14 mouse cellular contexts compared by ENCODE assay signal in genomic region chr4:150724823-150725222, GRCm38 (mm10).
A peak's percentile ranks its signal among the peaks of the same experiment; 100 is the strongest.
DNase-seq lines count a peak whose midpoint lies in the region; ATAC-seq and TF ChIP-seq lines count a peak whose summit lies in the region.
"Had no signal": no experiment of that assay in that cellular context is flagged by ENCODE, and none has a peak within 500 bp of the region (broad histone marks: within the 10 kb centered on the region; RNA-seq: fewer than 3 reads in every experiment).

No protein-coding gene starts in this region.

- peak overlapping the region; percentile 26 for H3K4me2 ChIP-seq in lung, embryonic 15.5 days
- no peak overlapping the region for H3K4me2 ChIP-seq in midbrain, embryonic 16.5 days (ENCODE audit: low read length)
- H3K4me2 ChIP-seq: limb, embryonic 15.5 days; midbrain, embryonic 13.5 days had no signal

- peak; percentile 61 for DNase-seq in gastrocnemius, adult 2 months
- no peak for DNase-seq in gastrocnemius, adult 8-10 months (ENCODE audit: low spot score in 2 of 2)
- DNase-seq in ovary, adult 18-20 months (ENCODE audit: low spot score): peak; percentile 41
- no peak for DNase-seq in ovary, postnatal 14 days (ENCODE audit: low spot score)
- DNase-seq in right cerebral cortex, postnatal 4 days: no peak

- H3K9ac ChIP-seq in lung, embryonic 15.5 days: no peak overlapping the region
- no peak overlapping the region for H3K9ac ChIP-seq in midbrain, embryonic 16.5 days (ENCODE audit: low read depth, low read length)
- H3K9ac ChIP-seq: limb, embryonic 15.5 days; midbrain, embryonic 13.5 days had no signal

- H3K27ac ChIP-seq in gastrocnemius, adult 2 months: peak overlapping the region; percentile 24
- peak overlapping the region; percentile 92 for H3K27ac ChIP-seq in lung, embryonic 15.5 days
- no peak overlapping the region for H3K27ac ChIP-seq in midbrain, embryonic 16.5 days (ENCODE audit: low read length)
- H3K27ac ChIP-seq: hindbrain, embryonic 10.5 days; layer of hippocampus, adult 2 months; limb, embryonic 15.5 days; midbrain, embryonic 13.5 days had no signal

- H3K27me3 ChIP-seq in lung, embryonic 15.5 days: no peaks in the 10 kb centered on the region
- no peaks in the 10 kb centered on the region for H3K27me3 ChIP-seq in midbrain, embryonic 16.5 days (ENCODE audit: control insufficient read depth, insufficient read depth, low read depth, low read length)
- H3K27me3 ChIP-seq: limb, embryonic 15.5 days had no signal

- 22% methylated on average over 11 of the region's 11 CpGs for WGBS in lung, embryonic 15.5 days
- 87% methylated on average over 11 of the region's 11 CpGs for WGBS in midbrain, embryonic 16.5 days

- intact Hi-C loops in gastrocnemius, adult 2 months (cut with DNase I): no loop called here

- H3K4me3 ChIP-seq in gastrocnemius, adult 2 months: no peak overlapping the region
- H3K4me3 ChIP-seq in lung, embryonic 15.5 days: no peak overlapping the region
- no peak overlapping the region for H3K4me3 ChIP-seq in midbrain, embryonic 16.5 days (ENCODE audit: low read depth, low read length)
- H3K4me3 ChIP-seq: hindbrain, embryonic 10.5 days; layer of hippocampus, adult 2 months; limb, embryonic 15.5 days; midbrain, embryonic 13.5 days had no signal

- H3K4me1 ChIP-seq in lung, embryonic 15.5 days: peaks cover 48% of the 10 kb centered on the region
- H3K4me1 ChIP-seq in midbrain, embryonic 16.5 days (ENCODE audit: control insufficient read depth, insufficient read depth, low read length): peaks cover 1% of the 10 kb centered on the region

- H3K36me3 ChIP-seq in lung, embryonic 15.5 days: no peaks in the 10 kb centered on the region
- H3K36me3 ChIP-seq in midbrain, embryonic 16.5 days (ENCODE audit: control insufficient read depth, insufficient read depth, low read length): no peaks in the 10 kb centered on the region
- H3K36me3 ChIP-seq: limb, embryonic 15.5 days; midbrain, embryonic 13.5 days had no signal

- ATAC-seq in lung, embryonic 15.5 days (ENCODE audit: borderline replicate concordance, extremely low read depth, low FRiP score, low TSS enrichment): peak; percentile 63; the same call in 1 of the 2 replicates
- no peak for ATAC-seq in midbrain, embryonic 16.5 days
- ATAC-seq in monocyte, adult 5-6 weeks (replicated peaks; ENCODE audit: insufficient number of reproducible peaks, low FRiP score, low TSS enrichment, poor library complexity, severe bottlenecking): no peak
- ATAC-seq: CD4-positive, CD25-positive, alpha-beta regulatory T cell, adult 4 months; forebrain, embryonic 16.5 days; midbrain, embryonic 13.5 days had no signal

- no peaks in the 10 kb centered on the region for H3K9me3 ChIP-seq in lung, embryonic 15.5 days
- H3K9me3 ChIP-seq in midbrain, embryonic 16.5 days (replicated peaks; ENCODE audit: control insufficient read depth, low read length, poor library complexity, severe bottlenecking): no peaks in the 10 kb centered on the region
- H3K9me3 ChIP-seq: limb, embryonic 15.5 days had no signal

- TF ChIP-seq CTCF in gastrocnemius, adult 2 months (IDR thresholded peaks at IDR 0.05): no peak

Comparison
In these comparisons a context has a peak if more than half of its experiments do, and no peak if none do; other contexts are left out.
1. DNase-seq: peak in gastrocnemius, adult 2 months (single experiment) and ovary, adult 18-20 months (single experiment); none in gastrocnemius, adult 8-10 months (0 of 2), ovary, postnatal 14 days (single experiment) and right cerebral cortex, postnatal 4 days (single experiment).